Mouse (Mus musculus): ENCODE measurements at regions not wholly inside any gene's neighbourhood (a gene's known extent, or its start where the extent isn't known, plus 50 kb on each side); places are given as distances from the start of the nearest gene placed in this dataset.

DNA sequence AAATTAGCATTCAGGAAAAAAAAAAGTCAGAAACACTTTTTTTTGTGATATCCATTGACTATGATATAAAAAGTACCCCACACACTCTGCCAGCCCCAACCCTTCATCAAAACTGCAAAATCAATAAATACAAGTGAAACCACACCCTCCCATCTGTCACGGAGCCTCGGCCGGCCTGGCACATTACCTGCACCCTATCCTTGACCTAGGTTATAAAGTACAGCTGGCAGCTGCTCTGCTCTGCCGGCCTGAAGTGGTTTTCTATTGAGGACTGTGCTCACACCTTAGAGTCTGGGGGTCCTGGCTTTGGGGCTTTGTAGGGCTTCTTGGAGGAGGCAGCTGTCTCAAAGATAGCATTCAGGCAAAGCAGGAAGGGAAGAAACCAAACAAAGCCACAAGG lies 120.6 kb upstream of the Arglu1 start:
- no peak for DNase-seq (ENCODE audit: low spot score)
- WGBS, result 48% methylated on average over 4 of the region's 4 CpGs
- Histone ChIP-seq H3K4me1 (peaks cover 20% of the 10 kb centered on the region), H3K27me3 (replicated peaks; ENCODE audit: low read depth, poor library complexity, severe bottlenecking) (no peaks in the 10 kb centered on the region), H3K27ac (replicated peaks) (no peak overlapping the region; the same call in 1 of the 2 replicates), H3K4me3 (no peak overlapping the region), H3K9me3 (no peaks in the 10 kb centered on the region), H3K36me3 (replicated peaks) (no peaks in the 10 kb centered on the region)

DNA sequence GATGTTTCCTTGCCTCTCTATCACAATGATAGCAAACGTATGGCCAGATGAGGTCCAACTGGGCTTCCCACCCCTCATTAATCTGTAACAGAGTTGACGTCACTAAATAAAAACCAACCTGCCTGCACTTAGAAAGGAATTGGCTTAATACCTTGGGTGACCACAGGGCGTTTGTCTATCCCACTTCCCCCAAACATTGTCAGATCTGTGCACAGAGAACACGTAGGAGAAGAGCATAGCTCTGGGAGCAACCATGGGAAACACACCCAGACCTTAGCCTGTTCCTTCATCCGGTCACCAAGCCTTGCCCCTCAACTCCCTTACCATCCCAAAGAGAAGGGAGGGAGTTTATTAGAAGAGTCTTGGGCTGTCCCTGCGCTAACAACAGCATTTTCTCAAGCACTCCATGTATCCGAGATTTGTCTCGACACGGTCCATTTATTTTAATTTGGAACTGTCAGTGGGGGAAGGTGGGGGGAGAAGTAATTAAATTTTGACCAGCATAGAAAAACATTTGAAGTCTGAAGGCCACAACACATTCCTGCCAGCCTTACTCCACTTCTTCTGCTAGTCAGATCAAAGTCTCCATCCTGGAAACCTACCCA lies 119.6 kb upstream of the Arglu1 start:
- Histone ChIP-seq H3K4me1 (peaks cover 20% of the 10 kb centered on the region), H3K27ac (replicated peaks) (no peak overlapping the region), H3K27me3 (replicated peaks; ENCODE audit: low read depth, poor library complexity, severe bottlenecking) (no peaks in the 10 kb centered on the region), H3K4me3 (no peak overlapping the region), H3K9me3 (no peaks in the 10 kb centered on the region), H3K36me3 (replicated peaks) (no peaks in the 10 kb centered on the region)
- WGBS, result 63% methylated on average over 9 of the region's 9 CpGs
- no peak for DNase-seq (ENCODE audit: low spot score)

DNA sequence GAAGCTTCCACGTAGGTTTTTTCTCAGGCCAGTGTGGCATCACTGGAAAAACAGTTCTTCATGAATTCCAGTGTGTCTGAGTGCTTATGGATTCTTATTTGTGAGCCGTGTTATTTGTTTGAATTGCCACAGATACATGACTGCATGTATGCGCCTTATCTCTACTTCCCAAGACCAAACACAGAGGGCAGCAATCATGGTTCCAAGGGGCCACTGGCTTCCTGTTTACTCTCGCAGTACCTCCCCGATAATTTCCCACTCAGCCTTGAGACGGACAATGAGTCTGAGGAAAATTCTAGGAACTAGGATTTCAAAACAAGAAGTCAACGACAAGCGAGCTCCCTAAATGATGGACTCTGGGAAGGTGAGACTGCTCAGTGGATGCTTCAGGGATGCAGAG lies 119.0 kb upstream of the Arglu1 start:
- DNase-seq (ENCODE audit: low spot score), result no peak
- Histone ChIP-seq H3K4me3 (no peak overlapping the region), H3K4me1 (peaks cover 20% of the 10 kb centered on the region), H3K9me3 (no peaks in the 10 kb centered on the region), H3K27ac (replicated peaks) (no peak overlapping the region), H3K36me3 (replicated peaks) (no peaks in the 10 kb centered on the region), H3K27me3 (replicated peaks; ENCODE audit: low read depth, poor library complexity, severe bottlenecking) (no peaks in the 10 kb centered on the region)
- WGBS, result 87% methylated on average over 8 of the region's 8 CpGs

DNA sequence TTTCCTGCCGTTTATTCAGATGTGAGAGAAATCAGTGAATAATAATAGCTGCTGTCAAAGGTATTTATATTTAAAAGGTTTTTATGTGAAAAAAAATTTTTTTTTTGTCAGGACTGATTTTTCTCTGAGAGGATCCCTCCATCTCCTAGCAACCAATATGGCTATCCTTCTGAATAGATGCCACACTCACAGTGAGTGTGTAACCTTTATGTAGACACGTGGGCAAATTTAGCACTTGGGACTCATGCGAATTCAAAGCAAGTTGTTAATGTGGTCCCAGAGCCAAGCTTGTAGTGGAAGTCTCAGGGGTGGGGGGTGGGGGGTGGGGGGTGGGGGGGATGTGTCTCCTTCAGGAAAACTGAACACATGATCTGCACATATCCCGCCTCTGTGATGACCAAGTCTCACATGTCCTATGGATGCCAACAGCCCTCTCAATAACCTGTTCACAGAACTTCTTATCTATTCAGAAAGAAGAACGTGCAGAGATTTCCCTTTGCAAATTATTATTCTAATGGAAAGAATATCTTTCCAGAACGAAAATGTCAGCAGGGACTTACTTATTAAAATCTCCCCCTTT lies 112.5 kb upstream of the Arglu1 start:
- H3K9me3 ChIP-seq, result no peaks in the 10 kb centered on the region
- 88% methylated on average over 6 of the region's 6 CpGs for WGBS
- H3K4me3 ChIP-seq, result no peak overlapping the region
- H3K27ac ChIP-seq (replicated peaks), result no peak overlapping the region
- no peak for DNase-seq (ENCODE audit: low spot score)
- no peaks in the 10 kb centered on the region for H3K27me3 ChIP-seq (replicated peaks; ENCODE audit: low read depth, poor library complexity, severe bottlenecking)
- H3K36me3 ChIP-seq (replicated peaks), result no peaks in the 10 kb centered on the region
- peaks cover 13% of the 10 kb centered on the region for H3K4me1 ChIP-seq

DNA sequence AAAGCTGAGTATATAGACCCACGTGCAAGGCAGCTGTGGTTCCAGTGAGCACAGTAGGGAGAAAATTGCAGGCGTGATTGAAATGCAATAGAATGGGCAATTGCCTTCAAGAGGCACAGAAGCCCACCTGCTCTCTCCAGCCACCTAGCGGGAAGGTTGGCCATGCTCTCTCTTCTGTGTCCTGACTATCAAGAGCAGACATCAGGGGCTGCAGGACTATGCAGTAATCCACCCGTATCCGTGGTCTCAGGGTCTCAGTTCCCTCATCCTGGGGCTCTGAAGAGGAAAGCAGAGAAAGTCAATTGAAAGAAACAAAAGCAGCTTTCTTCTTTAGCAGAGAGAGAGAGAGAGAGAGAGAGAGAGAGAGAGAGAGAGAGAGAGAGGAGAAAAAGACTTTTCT lies 112.0 kb upstream of the Arglu1 start:
- peaks cover 18% of the 10 kb centered on the region for H3K4me1 ChIP-seq
- no peaks in the 10 kb centered on the region for H3K9me3 ChIP-seq
- H3K27ac ChIP-seq (replicated peaks), result no peak overlapping the region
- H3K4me3 ChIP-seq, result no peak overlapping the region
- no peak for DNase-seq (ENCODE audit: low spot score)
- no peaks in the 10 kb centered on the region for H3K36me3 ChIP-seq (replicated peaks)
- WGBS, result 42% methylated on average over 5 of the region's 5 CpGs
- no peaks in the 10 kb centered on the region for H3K27me3 ChIP-seq (replicated peaks; ENCODE audit: low read depth, poor library complexity, severe bottlenecking)

DNA sequence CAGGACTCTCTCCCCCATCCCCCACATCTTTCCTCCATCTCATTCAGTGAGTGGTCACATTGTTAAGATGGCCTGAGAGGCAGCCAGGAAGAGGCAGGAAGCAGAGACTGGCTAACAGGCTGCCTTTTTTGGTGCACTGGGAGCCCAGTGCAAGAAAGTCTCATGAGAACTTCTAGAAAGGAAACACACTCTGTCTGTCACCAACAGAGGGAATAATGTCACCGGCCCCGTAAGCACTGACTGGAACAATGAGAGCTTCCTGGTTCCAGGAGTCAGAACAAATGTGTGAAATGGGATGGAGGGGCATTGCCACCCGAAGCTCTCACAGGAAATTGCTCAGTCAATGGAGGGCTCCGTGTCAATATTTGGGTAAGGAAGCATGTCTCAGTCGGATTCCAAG lies 111.3 kb upstream of the Arglu1 start:
- Histone ChIP-seq H3K27ac (replicated peaks) (peak overlapping the region; percentile 11; the same call in 1 of the 2 replicates), H3K4me1 (peaks cover 26% of the 10 kb centered on the region), H3K36me3 (replicated peaks) (no peaks in the 10 kb centered on the region), H3K9me3 (no peaks in the 10 kb centered on the region), H3K4me3 (no peak overlapping the region), H3K27me3 (replicated peaks; ENCODE audit: low read depth, poor library complexity, severe bottlenecking) (no peaks in the 10 kb centered on the region)
- WGBS, result 64% methylated on average over 5 of the region's 5 CpGs
- DNase-seq (ENCODE audit: low spot score), result no peak

DNA sequence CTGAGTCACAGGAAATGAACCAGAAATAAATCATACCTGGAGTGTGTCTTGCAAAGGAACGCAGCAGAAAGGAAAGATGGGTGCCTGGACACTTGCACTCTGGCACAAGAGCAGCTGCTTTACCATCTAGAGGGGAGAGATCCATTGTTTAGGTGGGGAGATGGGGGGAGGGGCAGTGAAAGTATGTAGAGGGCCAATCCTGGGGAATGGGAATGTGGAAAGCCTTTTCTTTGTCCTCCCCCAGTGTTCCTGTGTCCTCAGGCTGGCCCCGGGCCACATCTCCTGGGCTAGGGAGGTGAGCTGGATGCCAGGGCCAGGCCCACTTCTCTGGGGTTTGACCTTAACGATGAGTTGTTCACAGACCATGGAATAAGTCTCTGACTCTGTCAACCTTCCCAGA lies 107.2 kb upstream of the Arglu1 start:
- H3K9me3 ChIP-seq, result no peaks in the 10 kb centered on the region
- 62% methylated on average over 3 of the region's 3 CpGs for WGBS
- peaks cover 39% of the 10 kb centered on the region for H3K4me1 ChIP-seq
- no peaks in the 10 kb centered on the region for H3K36me3 ChIP-seq (replicated peaks)
- H3K27ac ChIP-seq (replicated peaks), result peak overlapping the region; percentile 61
- DNase-seq (ENCODE audit: low spot score), result peak; percentile 33
- no peak overlapping the region for H3K4me3 ChIP-seq
- H3K27me3 ChIP-seq (replicated peaks; ENCODE audit: low read depth, poor library complexity, severe bottlenecking), result 0 out of 2 replicates have a peak, but pooled peaks cover 6% of the 10 kb centered on the region

DNA sequence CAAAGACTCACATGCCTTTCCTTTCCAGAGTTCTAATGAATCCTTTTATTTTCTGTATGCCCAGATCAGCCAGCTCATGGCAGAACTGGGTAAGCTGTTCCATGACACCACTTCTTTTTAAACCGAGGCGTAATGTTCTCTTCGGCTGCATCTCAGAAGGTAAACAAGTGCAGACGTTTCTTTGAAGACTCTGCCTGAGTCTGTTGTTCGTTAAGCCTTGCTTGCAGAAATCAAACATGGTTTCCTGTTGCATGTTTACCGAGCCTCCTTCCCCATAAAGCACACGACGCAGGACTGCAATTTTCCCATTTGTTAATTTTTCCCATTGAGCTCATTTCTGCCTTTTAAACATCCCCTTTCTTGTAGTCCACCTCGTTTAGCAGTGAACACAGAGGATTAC lies 106.6 kb upstream of the Arglu1 start:
- DNase-seq (ENCODE audit: low spot score), result no peak
- peaks cover 34% of the 10 kb centered on the region for H3K4me1 ChIP-seq
- H3K36me3 ChIP-seq (replicated peaks), result no peaks in the 10 kb centered on the region
- H3K4me3 ChIP-seq, result no peak overlapping the region
- 24% methylated on average over 9 of the region's 9 CpGs for WGBS
- no peak overlapping the region for H3K27ac ChIP-seq (replicated peaks)
- no peaks in the 10 kb centered on the region for H3K9me3 ChIP-seq
- 0 out of 2 replicates have a peak, but pooled peaks cover 6% of the 10 kb centered on the region for H3K27me3 ChIP-seq (replicated peaks; ENCODE audit: low read depth, poor library complexity, severe bottlenecking)

DNA sequence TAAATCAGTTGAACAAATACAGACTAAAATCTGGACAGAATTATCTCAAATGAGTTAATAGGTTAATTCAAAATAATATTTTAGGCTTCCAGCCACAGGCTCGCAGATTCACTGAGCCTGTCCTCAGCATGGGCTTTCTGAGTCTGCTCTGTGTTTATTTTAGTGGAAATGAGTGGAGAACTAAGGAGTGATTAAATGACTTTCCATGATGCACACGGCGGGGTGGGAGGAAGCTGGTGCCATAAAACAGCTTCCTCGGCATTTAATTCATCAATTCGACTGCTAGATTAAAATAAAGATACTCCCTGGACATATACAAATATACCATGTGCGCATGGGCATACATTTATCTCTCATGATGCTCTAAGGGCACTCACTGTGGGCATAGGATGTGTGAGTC lies 104.4 kb upstream of the Arglu1 start:
- Histone ChIP-seq H3K4me3 (no peak overlapping the region), H3K27ac (replicated peaks) (no peak overlapping the region), H3K4me1 (peaks cover 34% of the 10 kb centered on the region), H3K27me3 (replicated peaks; ENCODE audit: low read depth, poor library complexity, severe bottlenecking) (0 out of 2 replicates have a peak, but pooled peaks cover 6% of the 10 kb centered on the region), H3K9me3 (no peaks in the 10 kb centered on the region), H3K36me3 (replicated peaks) (no peaks in the 10 kb centered on the region)
- 73% methylated on average over 6 of the region's 6 CpGs for WGBS
- DNase-seq (ENCODE audit: low spot score), result no peak

DNA sequence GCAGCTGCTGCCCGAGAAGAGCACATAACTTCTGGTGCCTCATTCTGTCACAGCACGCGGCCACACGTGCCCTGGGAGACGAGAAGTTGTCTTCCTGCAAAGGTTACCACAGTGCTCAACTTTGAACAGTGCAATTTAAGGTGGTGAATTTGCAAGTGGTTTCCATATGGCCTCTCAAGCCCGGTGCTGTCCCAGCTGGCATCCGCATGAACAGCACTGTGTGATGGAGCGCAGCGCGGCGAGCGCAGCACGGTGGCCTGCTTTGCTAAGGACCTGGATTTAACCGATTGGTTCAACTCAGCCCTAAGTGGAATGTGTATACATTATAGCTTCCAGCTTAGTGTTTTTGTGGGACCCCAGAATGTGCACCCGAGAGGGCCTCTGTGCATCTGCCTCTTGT lies 89.6 kb upstream of the Arglu1 start:
- H3K4me3 ChIP-seq, result no peak overlapping the region
- peak; percentile 57 for DNase-seq (ENCODE audit: low spot score)
- WGBS, result 51% methylated on average over 15 of the region's 15 CpGs
- H3K27me3 ChIP-seq (replicated peaks; ENCODE audit: low read depth, poor library complexity, severe bottlenecking), result peaks cover 17% of the 10 kb centered on the region
- H3K9me3 ChIP-seq, result no peaks in the 10 kb centered on the region
- no peak overlapping the region for H3K27ac ChIP-seq (replicated peaks)
- H3K4me1 ChIP-seq, result peaks cover 11% of the 10 kb centered on the region
- no peaks in the 10 kb centered on the region for H3K36me3 ChIP-seq (replicated peaks)

DNA sequence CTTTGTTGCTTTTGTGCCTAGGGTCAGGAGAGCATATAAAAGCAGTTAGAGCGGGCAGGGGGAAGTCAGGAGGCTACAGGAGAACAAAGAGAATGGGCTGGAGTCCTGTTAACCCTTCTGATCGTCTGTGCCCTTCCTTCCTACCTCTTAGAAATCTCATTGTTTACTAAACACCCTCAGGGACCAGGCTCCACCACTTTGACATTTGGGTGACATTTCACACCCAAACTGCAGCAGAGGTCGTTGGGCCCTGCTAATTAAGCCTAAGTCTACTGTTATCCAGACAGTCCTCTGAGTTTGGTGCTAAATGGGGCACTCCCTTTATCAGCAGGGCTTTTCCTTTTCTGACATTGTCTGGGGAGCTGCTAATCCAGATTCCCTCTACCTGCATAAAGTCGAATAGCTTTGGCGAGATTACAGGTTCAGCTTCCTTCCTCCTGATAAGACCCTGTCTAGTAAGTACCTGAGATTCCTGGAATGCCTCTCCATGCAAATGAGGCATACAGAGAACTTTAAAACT lies 84.2 kb upstream of the Arglu1 start:
- WGBS, result 16% methylated on average over 5 of the region's 5 CpGs

DNA sequence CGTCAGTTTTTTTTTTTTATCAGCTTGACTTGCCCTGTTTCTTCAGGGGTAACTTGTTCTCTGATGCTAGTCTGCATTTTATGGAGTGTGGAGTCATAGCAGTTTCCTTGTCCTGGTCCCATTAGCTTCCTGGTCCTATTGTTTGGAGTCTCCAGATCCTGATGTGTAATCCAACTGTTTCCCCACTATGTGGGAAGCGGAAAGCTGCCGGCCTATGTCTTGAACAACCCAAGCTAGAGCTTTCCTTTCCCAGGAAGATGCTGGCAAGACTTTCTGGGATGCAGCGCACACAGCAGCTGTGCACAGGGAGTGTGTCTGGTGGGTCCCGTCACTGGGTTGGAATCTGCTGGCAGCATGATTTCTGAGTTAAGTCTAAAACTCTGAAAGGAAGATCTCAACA lies 82.1 kb upstream of the Arglu1 start:
- Histone ChIP-seq H3K27me3 (replicated peaks; ENCODE audit: low read depth, poor library complexity, severe bottlenecking) (peaks cover under 1% of the 10 kb centered on the region), H3K9me3 (no peaks in the 10 kb centered on the region), H3K27ac (replicated peaks) (no peak overlapping the region), H3K4me3 (no peak overlapping the region), H3K36me3 (replicated peaks) (no peaks in the 10 kb centered on the region), H3K4me1 (peaks cover 12% of the 10 kb centered on the region; the same call in 1 of the 2 replicates)
- WGBS, result 89% methylated on average over 5 of the region's 5 CpGs
- no peak for DNase-seq (ENCODE audit: low spot score)

More for the DNA sequence above, 84.2 kb upstream of the Arglu1 start:
- H3K36me3 ChIP-seq (replicated peaks), result no peaks in the 10 kb centered on the region
- H3K4me3 ChIP-seq, result no peak overlapping the region
- peaks cover 15% of the 10 kb centered on the region for H3K4me1 ChIP-seq
- DNase-seq (ENCODE audit: low spot score), result no peak
- H3K27ac ChIP-seq (replicated peaks), result peak overlapping the region; percentile 19; the same call in 1 of the 2 replicates
- no peaks in the 10 kb centered on the region for H3K9me3 ChIP-seq
- peaks cover 4% of the 10 kb centered on the region for H3K27me3 ChIP-seq (replicated peaks; ENCODE audit: low read depth, poor library complexity, severe bottlenecking)

DNA sequence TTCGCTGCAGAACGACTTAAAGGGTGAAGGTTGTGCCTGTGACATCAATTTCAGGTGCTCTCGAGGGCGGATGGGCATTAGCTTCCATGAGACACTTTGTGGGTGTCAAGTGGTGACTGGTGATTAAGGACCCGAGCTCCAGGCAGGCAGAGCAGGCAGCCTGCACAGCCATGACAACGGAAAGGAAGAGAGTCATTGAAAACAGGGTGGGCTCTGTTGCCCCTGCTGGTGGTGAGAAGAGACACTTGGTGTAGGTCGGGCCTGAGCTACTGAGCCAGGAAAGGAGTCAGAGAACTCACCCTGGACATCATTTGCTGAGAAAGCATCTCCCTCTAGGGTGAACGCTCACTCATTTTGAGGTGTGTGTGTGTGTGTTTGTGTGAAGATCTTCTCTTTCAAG lies 80.1 kb upstream of the Arglu1 start:
- no peak for DNase-seq (ENCODE audit: low spot score)
- H3K36me3 ChIP-seq (replicated peaks), result no peaks in the 10 kb centered on the region
- H3K4me3 ChIP-seq, result no peak overlapping the region
- H3K27me3 ChIP-seq (replicated peaks; ENCODE audit: low read depth, poor library complexity, severe bottlenecking), result no peaks in the 10 kb centered on the region
- H3K9me3 ChIP-seq, result no peaks in the 10 kb centered on the region
- WGBS, result 80% methylated on average over 8 of the region's 8 CpGs
- no peak overlapping the region for H3K27ac ChIP-seq (replicated peaks)
- peaks cover 12% of the 10 kb centered on the region; the same call in 1 of the 2 replicates for H3K4me1 ChIP-seq

Data from embryonic facial prominence, embryonic 10.5 days (tissue).